Mouse (Mus musculus): Measurements from ENCODE around the gene Kdelr1. TPM values are rescaled to one million over a fixed set of nuclear protein-coding genes. Genes with fewer than 3 reads are reported as not detected.

Gene Kdelr1
- polyA plus RNA-seq, 1 experiment from 2014 or later: 55.0 TPM

- Histone ChIP-seq H3K4me1 (ENCODE audit: control insufficient read depth, insufficient read depth, low read length) (no peaks in the 10 kb centered on the region), H3K9ac (ENCODE audit: low read depth, low read length) (no peak overlapping the region), H3K4me3 (ENCODE audit: low read depth, low read length) (no peak overlapping the region), H3K36me3 (ENCODE audit: control insufficient read depth, insufficient read depth, low read length) (peaks cover 7% of the 10 kb centered on the region; the same call in 1 of the 2 replicates), H3K27me3 (ENCODE audit: control insufficient read depth, insufficient read depth, low read depth, low read length) (peaks cover 4% of the 10 kb centered on the region; the same call in 1 of the 2 replicates), H3K9me3 (replicated peaks; ENCODE audit: control insufficient read depth, low read length, poor library complexity, severe bottlenecking) (no peaks in the 10 kb centered on the region), H3K27ac (ENCODE audit: low read length) (no peak overlapping the region), H3K4me2 (ENCODE audit: low read length) (no peak overlapping the region)
- WGBS: 84% methylated on average over 10 of the region's 10 CpGs
- ATAC-seq: no peak
Observed at GRCm38 (mm10) chr7:45842950-45843744, 29.4 kb upstream of the Kdelr1 start.

- no peaks in the 10 kb centered on the region for H3K9me3 ChIP-seq (replicated peaks; ENCODE audit: control insufficient read depth, low read length, poor library complexity, severe bottlenecking)
- no peak overlapping the region for H3K27ac ChIP-seq (ENCODE audit: low read length)
- H3K9ac ChIP-seq (ENCODE audit: low read depth, low read length): 0 out of 2 replicates have a peak overlapping the region, but pooled peaks have one; percentile 31
- WGBS: 11% methylated on average over 6 of the region's 6 CpGs
- no peak overlapping the region for H3K4me2 ChIP-seq (ENCODE audit: low read length)
- ATAC-seq: no peak
- H3K36me3 ChIP-seq (ENCODE audit: control insufficient read depth, insufficient read depth, low read length): 0 out of 2 replicates have a peak, but pooled peaks cover 3% of the 10 kb centered on the region
- no peaks in the 10 kb centered on the region for H3K4me1 ChIP-seq (ENCODE audit: control insufficient read depth, insufficient read depth, low read length)
- no peaks in the 10 kb centered on the region for H3K27me3 ChIP-seq (ENCODE audit: control insufficient read depth, insufficient read depth, low read depth, low read length)
- H3K4me3 ChIP-seq (ENCODE audit: low read depth, low read length): no peak overlapping the region
Observed at GRCm38 (mm10) chr7:45848447-45849027, 24.0 kb upstream of the Kdelr1 start.

DNA sequence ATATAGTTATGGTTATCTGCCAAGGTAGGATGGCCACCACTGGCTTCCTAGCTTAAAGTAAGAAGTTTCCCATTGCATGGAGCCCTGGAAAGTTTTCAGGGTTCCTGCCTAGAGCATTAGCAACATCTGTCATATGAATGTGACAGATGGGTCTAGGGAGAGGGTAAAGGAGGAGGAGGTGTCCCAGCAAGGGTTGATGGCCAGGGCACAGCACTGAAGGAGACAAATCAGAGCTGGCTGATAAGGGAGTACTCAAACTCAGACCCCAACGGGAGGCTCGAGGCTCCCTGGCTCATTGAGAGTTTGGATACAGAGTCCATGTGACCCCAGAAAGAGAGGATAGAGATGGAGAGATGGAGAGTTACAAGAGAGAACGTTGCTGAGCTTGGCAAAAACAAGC lies 21.9 kb upstream of the Kdelr1 start:
- H3K27me3 ChIP-seq (ENCODE audit: control insufficient read depth, insufficient read depth, low read depth, low read length): no peaks in the 10 kb centered on the region

GRCm38 (mm10) chr7:45853089-45853488 lies 19.5 kb upstream of the Kdelr1 start:
- Histone ChIP-seq H3K36me3 (ENCODE audit: control insufficient read depth, insufficient read depth, low read length) (no peaks in the 10 kb centered on the region), H3K4me1 (ENCODE audit: control insufficient read depth, insufficient read depth, low read length) (0 out of 2 replicates have a peak, but pooled peaks cover 3% of the 10 kb centered on the region), H3K9ac (ENCODE audit: low read depth, low read length) (no peak overlapping the region), H3K4me2 (ENCODE audit: low read length) (no peak overlapping the region), H3K27me3 (ENCODE audit: control insufficient read depth, insufficient read depth, low read depth, low read length) (peaks cover 5% of the 10 kb centered on the region), H3K27ac (ENCODE audit: low read length) (no peak overlapping the region), H3K9me3 (replicated peaks; ENCODE audit: control insufficient read depth, low read length, poor library complexity, severe bottlenecking) (no peaks in the 10 kb centered on the region), H3K4me3 (ENCODE audit: low read depth, low read length) (no peak overlapping the region)
- ATAC-seq: no peak
- WGBS: 84% methylated on average over 12 of the region's 12 CpGs

More for the DNA sequence above, 21.9 kb upstream of the Kdelr1 start:
- H3K4me1 ChIP-seq (ENCODE audit: control insufficient read depth, insufficient read depth, low read length): no peaks in the 10 kb centered on the region
- no peak overlapping the region for H3K9ac ChIP-seq (ENCODE audit: low read depth, low read length)
- H3K36me3 ChIP-seq (ENCODE audit: control insufficient read depth, insufficient read depth, low read length): no peaks in the 10 kb centered on the region
- H3K9me3 ChIP-seq (replicated peaks; ENCODE audit: control insufficient read depth, low read length, poor library complexity, severe bottlenecking): no peaks in the 10 kb centered on the region
- no peak for ATAC-seq
- H3K27ac ChIP-seq (ENCODE audit: low read length): no peak overlapping the region
- H3K4me3 ChIP-seq (ENCODE audit: low read depth, low read length): no peak overlapping the region
- H3K4me2 ChIP-seq (ENCODE audit: low read length): no peak overlapping the region
- 84% methylated on average over 3 of the region's 3 CpGs for WGBS

DNA sequence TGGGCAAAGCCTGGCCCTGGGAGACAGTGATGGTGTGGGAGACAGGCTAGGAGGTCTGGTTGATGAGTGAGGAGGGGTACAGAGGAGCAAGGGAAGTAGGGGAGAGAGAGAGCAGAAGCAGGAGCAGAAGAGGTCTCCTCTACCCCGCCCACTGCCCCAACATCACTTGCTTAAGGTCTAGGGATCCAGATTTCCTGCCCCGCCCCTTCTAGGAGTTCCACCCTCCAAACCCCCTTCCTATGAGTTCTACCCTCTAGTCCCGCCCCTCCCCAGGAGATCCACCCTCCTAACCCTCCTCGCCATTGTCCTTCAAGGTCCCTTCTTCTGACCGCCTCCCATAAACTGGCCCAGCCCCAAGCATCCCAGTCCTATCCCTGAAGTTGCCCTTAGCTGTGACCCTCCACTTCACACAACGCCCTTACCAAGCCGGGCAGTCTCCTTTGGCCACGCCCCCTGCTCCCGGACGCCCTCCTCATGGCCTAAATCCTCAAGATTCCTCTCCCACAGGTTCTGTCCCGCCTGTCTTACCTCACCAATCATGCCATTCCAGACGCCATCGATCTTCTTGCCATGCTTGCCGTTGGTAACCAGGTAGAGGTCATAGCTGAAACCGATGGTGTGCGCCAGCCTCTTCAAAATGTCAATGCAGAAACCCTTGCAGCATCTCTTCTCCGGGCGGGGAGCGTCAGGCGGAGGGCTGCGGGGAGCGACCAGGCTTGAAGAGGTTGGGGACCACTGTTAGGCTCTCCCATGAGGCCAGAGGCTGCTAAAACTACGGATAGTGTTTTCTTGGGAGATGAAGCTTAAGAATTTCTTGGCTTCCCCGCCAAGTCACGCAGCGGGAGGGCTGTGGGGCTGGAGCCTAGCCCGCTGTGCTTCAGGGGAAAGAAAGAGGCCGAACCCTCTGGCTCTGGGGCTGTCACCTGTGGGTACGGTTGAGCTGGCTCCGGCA lies 15.3 kb upstream of the Kdelr1 start:
- Histone ChIP-seq H3K36me3 (ENCODE audit: control insufficient read depth, insufficient read depth, low read length) (no peaks in the 10 kb centered on the region), H3K9me3 (replicated peaks; ENCODE audit: control insufficient read depth, low read length, poor library complexity, severe bottlenecking) (no peaks in the 10 kb centered on the region), H3K27me3 (ENCODE audit: control insufficient read depth, insufficient read depth, low read depth, low read length) (peaks cover 5% of the 10 kb centered on the region), H3K27ac (ENCODE audit: low read length) (no peak overlapping the region), H3K4me3 (ENCODE audit: low read depth, low read length) (peak overlapping the region; percentile 29), H3K4me2 (ENCODE audit: low read length) (peak overlapping the region; percentile 46), H3K4me1 (ENCODE audit: control insufficient read depth, insufficient read depth, low read length) (peaks cover 6% of the 10 kb centered on the region; the same call in 1 of the 2 replicates), H3K9ac (ENCODE audit: low read depth, low read length) (peak overlapping the region; percentile 51)
- WGBS: 4% methylated on average over 30 of the region's 30 CpGs
- no peak for ATAC-seq

DNA sequence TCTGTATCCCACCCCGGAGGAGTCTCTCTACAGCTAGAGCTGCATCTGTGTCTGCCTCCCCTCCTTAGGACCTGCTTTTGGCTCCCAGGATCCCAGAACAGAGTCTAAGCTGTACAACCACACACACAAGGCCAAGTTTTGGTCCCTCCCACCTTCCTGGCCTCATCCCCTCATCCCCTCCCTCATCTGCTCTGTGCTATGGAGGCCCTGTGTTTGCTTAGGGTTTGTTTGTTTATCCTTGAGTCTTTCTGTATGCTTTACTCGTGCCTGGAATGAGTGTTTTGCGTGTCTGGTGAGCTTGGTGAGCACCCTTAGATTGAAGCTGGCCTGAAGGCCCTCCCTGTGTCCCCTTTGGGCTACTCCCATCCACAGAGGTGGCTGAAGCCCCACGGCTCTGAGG lies 13.6 kb upstream of the Kdelr1 start:
- Histone ChIP-seq H3K27me3 (ENCODE audit: control insufficient read depth, insufficient read depth, low read depth, low read length) (peaks cover 5% of the 10 kb centered on the region), H3K4me2 (ENCODE audit: low read length) (no peak overlapping the region), H3K4me3 (ENCODE audit: low read depth, low read length) (no peak overlapping the region), H3K4me1 (ENCODE audit: control insufficient read depth, insufficient read depth, low read length) (peaks cover 6% of the 10 kb centered on the region; the same call in 1 of the 2 replicates), H3K36me3 (ENCODE audit: control insufficient read depth, insufficient read depth, low read length) (no peaks in the 10 kb centered on the region), H3K9me3 (replicated peaks; ENCODE audit: control insufficient read depth, low read length, poor library complexity, severe bottlenecking) (no peaks in the 10 kb centered on the region), H3K27ac (ENCODE audit: low read length) (no peak overlapping the region), H3K9ac (ENCODE audit: low read depth, low read length) (no peak overlapping the region)
- no peak for ATAC-seq
- WGBS: 59% methylated on average over 4 of the region's 4 CpGs

DNA sequence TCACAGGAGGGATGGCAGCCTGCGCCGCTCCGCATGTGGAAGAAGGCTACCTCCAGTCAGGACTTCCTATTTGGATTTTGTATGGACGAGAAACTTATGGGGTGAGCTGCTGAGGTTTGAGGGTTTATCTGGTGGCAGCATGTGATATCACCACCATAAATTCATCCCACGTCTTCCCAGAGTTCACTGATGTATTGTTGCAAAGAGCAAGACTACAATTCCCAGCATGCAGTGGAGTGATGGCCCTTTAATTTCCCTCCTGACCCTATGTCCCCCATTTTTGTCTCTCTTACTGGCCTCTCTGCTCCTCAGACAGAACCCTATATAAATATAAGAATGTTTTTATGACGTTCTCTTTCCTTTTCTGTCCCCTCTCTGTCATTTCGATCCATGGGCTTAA lies 9.8 kb upstream of the Kdelr1 start:
- no peak overlapping the region for H3K9ac ChIP-seq (ENCODE audit: low read depth, low read length)
- H3K27ac ChIP-seq (ENCODE audit: low read length): no peak overlapping the region
- ATAC-seq: no peak
- WGBS: 91% methylated on average over 7 of the region's 7 CpGs
- H3K4me2 ChIP-seq (ENCODE audit: low read length): no peak overlapping the region
- H3K9me3 ChIP-seq (replicated peaks; ENCODE audit: control insufficient read depth, low read length, poor library complexity, severe bottlenecking): no peaks in the 10 kb centered on the region
- no peak overlapping the region for H3K4me3 ChIP-seq (ENCODE audit: low read depth, low read length)
- H3K4me1 ChIP-seq (ENCODE audit: control insufficient read depth, insufficient read depth, low read length): peaks cover 8% of the 10 kb centered on the region
- no peaks in the 10 kb centered on the region for H3K36me3 ChIP-seq (ENCODE audit: control insufficient read depth, insufficient read depth, low read length)
- H3K27me3 ChIP-seq (ENCODE audit: control insufficient read depth, insufficient read depth, low read depth, low read length): no peaks in the 10 kb centered on the region

- H3K27me3 ChIP-seq (ENCODE audit: control insufficient read depth, insufficient read depth, low read depth, low read length): no peaks in the 10 kb centered on the region
- WGBS: 57% methylated on average over 3 of the region's 3 CpGs
- no peaks in the 10 kb centered on the region for H3K36me3 ChIP-seq (ENCODE audit: control insufficient read depth, insufficient read depth, low read length)
- H3K4me1 ChIP-seq (ENCODE audit: control insufficient read depth, insufficient read depth, low read length): peaks cover 24% of the 10 kb centered on the region
- H3K27ac ChIP-seq (ENCODE audit: low read length): no peak overlapping the region
- H3K9ac ChIP-seq (ENCODE audit: low read depth, low read length): no peak overlapping the region
- no peak overlapping the region for H3K4me2 ChIP-seq (ENCODE audit: low read length)
- no peak overlapping the region for H3K4me3 ChIP-seq (ENCODE audit: low read depth, low read length)
- no peaks in the 10 kb centered on the region for H3K9me3 ChIP-seq (replicated peaks; ENCODE audit: control insufficient read depth, low read length, poor library complexity, severe bottlenecking)
- ATAC-seq: no peak
Observed at GRCm38 (mm10) chr7:45864435-45864834, 8.1 kb upstream of the Kdelr1 start.
